Mouse (Mus musculus) neural tube, embryonic 15.5 days (tissue): Measurements from ENCODE around the gene N6amt1. TPM values are rescaled to one million over a fixed set of nuclear protein-coding genes. Genes with fewer than 3 reads are reported as not detected.

Experiments
- ATAC-seq: fragments of 200-750 bp; cut with Nextera tagmentation; 2 replicates; pipeline ENCODE4 v1.8.0; 2017; ENCODE audit warnings: mild to moderate bottlenecking, moderate TSS enrichment, moderate library complexity; ENCODE audit not compliant: low FRiP score
- H3K27ac ChIP-seq: fragments of 300-500 bp; sonication (generic); replicated peaks from 2 replicates; pipeline ENCODE4 v1.5.1; 2015; ENCODE audit warnings: mild to moderate bottlenecking, inconsistent platforms
- H3K27me3 ChIP-seq: fragments of 300-500 bp; sonication (generic); replicated peaks from 2 replicates; pipeline ENCODE4 v1.6.1; 2015; ENCODE audit warnings: inconsistent platforms
- H3K36me3 ChIP-seq: fragments of 300-500 bp; sonication (generic); 2 replicates; pipeline ENCODE4 v1.6.1; 2015; ENCODE audit warnings: inconsistent platforms
- H3K4me1 ChIP-seq: fragments of 300-500 bp; sonication (generic); 2 replicates; pipeline ENCODE4 v1.6.1; 2015; ENCODE audit warnings: inconsistent platforms
- H3K4me2 ChIP-seq: fragments of 300-500 bp; sonication (generic); 2 replicates; pipeline ENCODE4 v1.6.1; 2015; ENCODE audit warnings: inconsistent platforms, mild to moderate bottlenecking, moderate library complexity
- H3K4me3 ChIP-seq: fragments of 300-500 bp; sonication (generic); replicated peaks from 2 replicates; pipeline ENCODE4 v1.5.1; 2015; ENCODE audit warnings: mild to moderate bottlenecking, inconsistent platforms
- H3K9ac ChIP-seq: fragments of 300-500 bp; sonication (generic); replicated peaks from 2 replicates; pipeline ENCODE4 v1.6.1; 2015; ENCODE audit warnings: mild to moderate bottlenecking, inconsistent platforms
- H3K9me3 ChIP-seq: fragments of 300-500 bp; sonication (generic); replicated peaks from 2 replicates; pipeline ENCODE4 v1.6.1; 2016; ENCODE audit warnings: inconsistent platforms
- WGBS: fragments of 180-500 bp; shearing (Covaris S2); methylation state at CpG from one replicate; pipeline ENCODE4 v1.1.7; 2015; ENCODE audit warnings: mixed read lengths; 5-methylcytosine and 5-hydroxymethylcytosine counted together
- polyA plus RNA-seq: library from polyadenylated mRNA; unstranded; fragments of >200 nt; fragmentation: Nextera tagmentation; extraction: Ambion mirVana; gene quantifications from 2 replicates; pipeline ENCODE4 v1.2.1, GENCODE M21; 2015

Gene N6amt1
- 20.6 and 22.5 TPM in 2 replicates for polyA plus RNA-seq

DNA sequence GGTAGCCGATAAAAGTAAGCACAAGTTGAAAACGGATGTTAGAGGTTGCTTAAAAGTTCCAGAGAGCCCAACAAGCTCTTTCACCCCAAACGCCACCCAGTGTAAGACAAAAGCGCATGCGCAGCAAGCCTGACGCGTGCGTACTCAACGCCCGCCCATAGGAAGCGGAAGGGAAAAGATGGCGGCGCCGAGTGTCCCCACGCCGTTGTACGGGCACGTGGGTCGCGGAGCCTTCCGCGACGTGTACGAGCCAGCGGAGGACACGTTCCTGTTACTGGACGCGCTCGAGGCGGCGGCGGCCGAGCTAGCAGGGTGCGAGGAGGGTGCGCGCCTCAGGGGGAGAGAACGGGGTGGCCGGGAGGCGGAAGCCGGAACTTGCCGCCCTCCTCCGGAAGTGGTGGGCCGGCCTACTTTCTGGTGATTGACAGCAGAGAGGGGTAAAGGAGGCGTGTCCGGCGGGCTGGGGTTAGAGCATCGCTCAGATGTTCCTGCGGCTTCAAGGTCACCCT lies at the start of gene N6amt1:
N6amt1 (plus strand) TSS at position 111 of the 509 bp plus-strand sequence.
- peak within 1 kb of the TSS; percentile 62 for H3K4me2 ChIP-seq
- H3K9me3 ChIP-seq = no peaks in the 10 kb centered on the region
- ATAC-seq = peak; percentile 98
- peak within 1 kb of the TSS; percentile 97 for H3K27ac ChIP-seq
- under 1% methylated on average over 48 of the region's 48 CpGs for WGBS
- peaks cover 15% of the 10 kb centered on the region for H3K36me3 ChIP-seq
- peak within 1 kb of the TSS; percentile 89 for H3K4me3 ChIP-seq
- peaks cover 8% of the 10 kb centered on the region for H3K4me1 ChIP-seq
- H3K9ac ChIP-seq = peak within 1 kb of the TSS; percentile 68
- peaks cover 2% of the 10 kb centered on the region; the same call in 1 of the 2 replicates for H3K27me3 ChIP-seq

DNA sequence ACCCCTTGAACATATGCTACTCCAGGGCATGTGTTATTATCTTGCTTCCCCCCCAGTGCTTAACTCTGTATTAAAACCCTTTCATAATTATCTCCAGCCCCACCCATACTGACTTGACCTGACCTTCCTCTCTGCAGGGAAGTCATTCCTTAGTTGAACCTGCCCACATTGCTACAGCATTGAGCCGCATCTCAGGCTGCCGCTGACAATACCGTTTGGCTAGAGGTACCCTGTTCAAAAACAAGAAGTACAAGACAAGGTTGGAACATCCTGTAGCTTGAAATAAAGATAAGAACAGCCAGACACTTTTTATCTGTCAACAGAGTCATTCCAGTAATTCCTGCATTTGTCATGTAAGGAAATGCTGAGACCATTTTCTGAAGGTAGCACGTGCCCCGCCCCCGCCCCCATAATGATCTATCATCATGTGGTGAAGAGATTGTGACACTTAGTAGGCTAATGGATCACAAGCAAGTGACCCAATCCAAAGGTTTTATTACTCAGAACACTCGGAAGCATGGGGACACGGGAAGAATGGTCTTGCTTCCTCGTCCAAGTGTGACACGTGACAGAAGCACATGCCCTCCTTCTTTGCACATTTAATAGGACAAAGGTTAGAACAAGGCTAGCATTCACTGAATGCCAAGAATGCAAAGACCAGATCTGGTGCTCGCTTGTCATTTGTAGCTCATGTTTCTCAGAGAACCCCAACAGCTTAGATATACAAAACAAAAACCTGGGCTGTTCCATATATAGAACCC lies 48.6 kb upstream of the N6amt1 start:
- H3K4me1 ChIP-seq = no peaks in the 10 kb centered on the region
- no peak overlapping the region for H3K9ac ChIP-seq
- H3K4me3 ChIP-seq = no peak overlapping the region
- no peak overlapping the region for H3K4me2 ChIP-seq
- 84% methylated on average over 11 of the region's 11 CpGs for WGBS
- no peaks in the 10 kb centered on the region for H3K9me3 ChIP-seq
- no peak overlapping the region for H3K27ac ChIP-seq
- ATAC-seq = no peak
- no peaks in the 10 kb centered on the region for H3K27me3 ChIP-seq
- H3K36me3 ChIP-seq = no peaks in the 10 kb centered on the region

DNA sequence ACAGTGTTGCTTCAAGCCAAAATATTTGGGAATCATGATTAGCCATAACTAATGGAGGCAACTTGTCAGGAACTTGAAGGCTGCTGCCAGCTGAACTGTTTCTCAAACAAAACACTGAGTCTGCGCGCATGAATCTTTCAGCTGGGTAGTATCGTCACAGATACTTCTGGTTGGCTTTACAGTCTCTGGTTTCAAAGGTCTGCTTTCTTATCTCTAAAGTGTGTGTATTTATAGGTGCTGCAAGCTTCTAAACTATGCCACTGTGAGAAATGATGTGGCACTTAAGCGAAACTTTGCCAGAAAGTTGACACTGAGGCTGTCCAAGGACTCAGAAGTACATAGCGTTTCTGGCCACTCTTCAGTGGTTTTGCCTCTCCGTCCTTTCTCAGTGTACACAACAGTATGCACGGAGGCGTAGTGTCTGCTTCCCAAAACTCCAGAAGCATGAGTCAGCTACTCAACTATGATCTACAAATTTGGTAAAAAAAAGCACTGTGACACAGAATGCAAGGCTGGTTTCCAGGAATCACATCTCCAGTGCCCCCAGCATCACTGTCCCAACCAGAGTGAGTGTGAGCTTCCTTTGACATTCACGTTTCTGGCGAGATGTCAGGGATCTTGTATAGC lies 46.8 kb upstream of the N6amt1 start:
- Histone ChIP-seq H3K9me3 (no peaks in the 10 kb centered on the region), H3K9ac (no peak overlapping the region), H3K27ac (no peak overlapping the region), H3K4me2 (no peak overlapping the region), H3K4me3 (no peak overlapping the region), H3K27me3 (no peaks in the 10 kb centered on the region), H3K4me1 (no peaks in the 10 kb centered on the region), H3K36me3 (no peaks in the 10 kb centered on the region)
- no peak for ATAC-seq
- WGBS = 85% methylated on average over 10 of the region's 10 CpGs

DNA sequence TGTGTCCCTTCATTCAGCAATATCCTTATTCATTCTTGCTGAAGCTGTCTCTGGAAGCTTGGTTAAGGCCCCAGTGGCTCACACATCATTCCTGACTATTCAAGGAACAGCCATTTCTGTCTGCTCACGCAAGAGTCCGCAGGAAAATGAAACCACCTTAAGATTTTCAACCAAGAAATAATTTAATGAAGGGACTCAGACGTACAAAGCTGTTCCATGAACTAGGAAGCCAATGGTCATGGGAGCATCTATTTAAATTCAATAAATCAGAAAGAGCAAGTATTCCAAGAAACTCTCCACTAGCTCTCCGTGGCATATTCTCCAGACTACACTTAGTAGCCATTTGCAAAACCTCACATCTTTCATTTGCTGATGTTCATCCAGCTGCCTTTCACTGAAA lies 43.3 kb upstream of the N6amt1 start:
- H3K27me3 ChIP-seq = no peaks in the 10 kb centered on the region
- WGBS = 91% methylated on average over 4 of the region's 4 CpGs
- no peak overlapping the region for H3K4me3 ChIP-seq
- H3K4me2 ChIP-seq = no peak overlapping the region
- no peaks in the 10 kb centered on the region for H3K9me3 ChIP-seq
- H3K4me1 ChIP-seq = no peaks in the 10 kb centered on the region
- H3K36me3 ChIP-seq = no peaks in the 10 kb centered on the region
- H3K9ac ChIP-seq = no peak overlapping the region
- no peak overlapping the region for H3K27ac ChIP-seq
- no peak for ATAC-seq

DNA sequence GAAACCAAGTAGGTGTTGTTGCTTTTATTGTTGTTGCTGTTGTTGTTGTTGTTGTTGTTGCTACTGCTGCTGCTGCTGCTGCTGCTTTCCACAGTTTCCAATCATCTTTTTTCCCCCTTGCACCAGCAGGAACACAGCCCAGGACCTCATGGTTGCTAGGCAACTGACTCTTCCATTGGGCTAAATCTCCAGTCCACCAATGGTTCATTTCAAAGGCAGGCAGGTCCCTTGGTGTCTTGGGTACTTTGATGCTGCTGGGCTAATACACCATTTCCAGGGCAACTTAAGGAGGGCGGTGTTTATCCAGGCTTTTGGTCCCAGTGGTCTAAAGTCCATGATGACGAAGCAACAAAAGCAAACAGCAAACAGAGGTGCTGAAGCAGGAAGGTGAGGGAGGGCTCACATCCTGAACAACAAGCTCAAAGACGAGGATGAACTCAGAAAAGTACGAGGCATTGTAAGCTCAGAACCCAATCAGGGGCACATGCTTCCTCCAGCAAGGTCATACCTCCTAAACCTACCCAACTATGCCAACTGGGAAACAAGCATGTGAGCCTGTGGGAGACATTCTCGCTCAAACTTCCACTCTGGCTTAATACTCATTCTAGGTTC lies 35.7 kb upstream of the N6amt1 start:
- Histone ChIP-seq H3K36me3 (no peaks in the 10 kb centered on the region), H3K27ac (no peak overlapping the region), H3K4me1 (peaks cover 14% of the 10 kb centered on the region; the same call in 1 of the 2 replicates), H3K4me2 (no peak overlapping the region), H3K4me3 (no peak overlapping the region), H3K9me3 (no peaks in the 10 kb centered on the region), H3K27me3 (no peaks in the 10 kb centered on the region), H3K9ac (no peak overlapping the region)
- no peak for ATAC-seq
- 51% methylated on average over 5 of the region's 5 CpGs for WGBS

DNA sequence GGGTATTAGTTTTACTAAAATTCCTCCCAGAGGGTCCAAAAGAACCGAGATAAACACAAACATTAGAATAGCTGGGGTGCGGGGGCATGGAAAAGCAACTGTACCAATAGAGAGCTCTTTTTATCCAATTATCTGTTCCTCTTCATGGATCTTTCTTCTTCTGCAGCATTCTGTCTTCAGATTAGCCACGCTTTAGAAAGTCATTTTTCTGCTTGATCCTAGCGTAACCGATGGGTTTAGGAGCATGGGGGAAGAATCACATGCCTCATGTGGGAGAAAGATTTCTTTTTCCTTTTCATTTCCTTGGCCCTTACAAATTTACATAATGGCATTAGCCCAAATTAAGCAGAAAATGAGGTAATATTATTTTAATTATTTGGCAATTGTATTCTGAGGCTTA lies 35.0 kb upstream of the N6amt1 start:
- Histone ChIP-seq H3K9ac (no peak overlapping the region), H3K4me1 (peaks cover 14% of the 10 kb centered on the region; the same call in 1 of the 2 replicates), H3K4me2 (no peak overlapping the region), H3K27me3 (no peaks in the 10 kb centered on the region), H3K4me3 (no peak overlapping the region), H3K27ac (0 out of 2 replicates have a peak overlapping the region, but pooled peaks have one; percentile 42), H3K36me3 (no peaks in the 10 kb centered on the region), H3K9me3 (no peaks in the 10 kb centered on the region)
- WGBS = 26% methylated on average over 5 of the region's 5 CpGs
- peak; percentile 22; the same call in 1 of the 2 replicates for ATAC-seq

DNA sequence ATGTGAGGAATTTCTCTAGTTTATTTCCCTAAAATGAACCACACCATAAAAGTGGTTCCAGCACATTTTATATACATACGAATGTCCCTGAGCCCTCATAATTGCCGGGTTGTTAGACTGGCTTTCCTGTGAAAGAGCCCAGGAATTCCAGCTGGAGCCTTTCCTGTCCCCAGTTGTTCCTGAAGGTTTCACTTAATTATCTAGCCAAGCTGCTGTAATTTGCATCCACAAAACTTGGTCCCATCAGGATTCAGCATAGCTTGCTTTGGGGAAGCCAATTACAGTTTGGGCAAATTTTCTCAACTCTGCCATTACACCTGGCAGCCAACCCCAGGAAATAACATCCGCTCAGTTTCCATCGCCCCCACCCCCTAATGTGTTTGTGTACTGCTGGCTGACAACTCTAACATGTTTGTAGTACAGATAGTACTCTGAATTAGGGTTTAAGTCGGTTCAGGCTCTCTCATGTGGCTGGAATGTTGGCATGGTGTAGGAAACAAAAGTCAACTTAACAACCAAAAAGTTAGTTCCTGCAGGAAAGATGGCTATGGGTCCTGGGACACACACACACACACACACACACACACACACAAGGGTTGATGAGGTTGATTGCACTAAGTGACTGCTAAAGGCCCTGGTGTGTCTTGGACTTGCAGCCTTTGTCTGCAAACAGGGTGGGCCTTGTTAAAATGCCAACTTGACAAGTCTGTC lies 34.3 kb upstream of the N6amt1 start:
- H3K9ac ChIP-seq = no peak overlapping the region
- no peak overlapping the region for H3K4me2 ChIP-seq
- WGBS = 33% methylated on average over 5 of the region's 5 CpGs
- peaks cover 14% of the 10 kb centered on the region; the same call in 1 of the 2 replicates for H3K4me1 ChIP-seq
- H3K4me3 ChIP-seq = no peak overlapping the region
- H3K9me3 ChIP-seq = no peaks in the 10 kb centered on the region
- peak overlapping the region; percentile 23; the same call in 1 of the 2 replicates for H3K27ac ChIP-seq
- peak; percentile 70 for ATAC-seq
- H3K36me3 ChIP-seq = no peaks in the 10 kb centered on the region
- H3K27me3 ChIP-seq = no peaks in the 10 kb centered on the region

DNA sequence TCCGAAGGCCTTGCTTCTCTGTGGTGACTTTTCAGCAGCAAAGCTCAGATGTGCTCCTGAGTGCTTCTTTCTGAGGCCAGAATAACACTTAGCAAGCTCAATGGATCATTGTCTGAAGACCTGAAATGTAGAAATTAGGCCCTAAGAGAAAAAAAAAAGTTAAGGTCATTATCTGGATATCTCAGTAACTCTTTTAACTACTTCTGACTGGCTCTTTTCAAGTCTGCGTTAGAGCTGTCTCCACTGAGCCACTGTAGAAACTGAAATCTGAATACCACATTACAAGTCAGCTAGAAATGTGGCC lies 33.8 kb upstream of the N6amt1 start:
- peaks cover 14% of the 10 kb centered on the region; the same call in 1 of the 2 replicates for H3K4me1 ChIP-seq
- 25% methylated on average over 2 of the region's 2 CpGs for WGBS
- H3K36me3 ChIP-seq = no peaks in the 10 kb centered on the region

DNA sequence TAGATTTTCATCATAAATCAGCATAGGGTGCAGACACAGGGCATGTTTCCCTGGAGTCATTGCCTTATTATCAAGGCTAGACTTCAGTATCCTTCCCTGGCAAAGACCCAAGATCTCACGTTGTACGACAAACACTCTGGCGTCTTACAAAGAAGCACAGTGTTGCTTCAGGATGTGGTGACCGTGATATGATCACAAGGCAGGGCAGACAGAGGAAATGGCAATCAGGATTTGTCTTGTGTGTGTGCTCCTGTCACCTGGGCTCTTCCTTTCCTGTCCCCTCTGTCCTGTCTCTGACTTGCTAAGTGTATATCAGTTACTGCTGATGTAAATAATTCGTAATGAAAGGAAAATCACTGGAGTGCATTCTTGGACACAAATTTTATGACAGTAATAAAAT lies 29.4 kb upstream of the N6amt1 start:
- WGBS = 46% methylated on average over 5 of the region's 5 CpGs
- no peak overlapping the region for H3K4me3 ChIP-seq
- peaks cover 6% of the 10 kb centered on the region; the same call in 1 of the 2 replicates for H3K4me1 ChIP-seq
- peak; percentile 55; the same call in 1 of the 2 replicates for ATAC-seq
- H3K36me3 ChIP-seq = no peaks in the 10 kb centered on the region
- no peaks in the 10 kb centered on the region for H3K27me3 ChIP-seq
- no peak overlapping the region for H3K9ac ChIP-seq
- no peaks in the 10 kb centered on the region for H3K9me3 ChIP-seq
- no peak overlapping the region for H3K27ac ChIP-seq
- no peak overlapping the region for H3K4me2 ChIP-seq

More for the DNA sequence above, 33.8 kb upstream of the N6amt1 start:
- ATAC-seq = no peak
- Histone ChIP-seq H3K27me3 (no peaks in the 10 kb centered on the region), H3K4me3 (no peak overlapping the region), H3K9me3 (no peaks in the 10 kb centered on the region), H3K27ac (peak overlapping the region; percentile 23; the same call in 1 of the 2 replicates), H3K9ac (no peak overlapping the region), H3K4me2 (no peak overlapping the region)

DNA sequence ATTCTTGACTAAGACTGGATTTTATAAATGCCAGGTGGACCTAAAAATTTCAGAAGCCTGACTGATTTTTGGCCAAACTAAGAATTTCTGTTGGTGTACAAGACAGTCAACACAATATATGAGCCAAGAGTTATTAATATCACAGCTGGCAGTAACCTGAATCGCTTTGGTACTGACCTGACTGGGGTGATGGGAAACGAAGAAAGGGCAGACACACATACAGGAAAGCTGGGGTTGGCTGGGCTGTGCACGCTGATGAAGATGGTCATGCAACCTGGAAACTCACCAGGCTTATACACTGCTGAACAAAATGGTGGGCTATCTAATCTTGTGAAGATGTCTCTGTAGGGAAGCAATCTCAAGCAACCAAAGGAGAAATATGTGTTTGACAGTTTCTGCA lies 24.0 kb upstream of the N6amt1 start:
- H3K27me3 ChIP-seq = no peaks in the 10 kb centered on the region
- no peaks in the 10 kb centered on the region for H3K4me1 ChIP-seq
- no peaks in the 10 kb centered on the region for H3K36me3 ChIP-seq
- no peaks in the 10 kb centered on the region for H3K9me3 ChIP-seq
- no peak for ATAC-seq
- no peak overlapping the region for H3K27ac ChIP-seq
- no peak overlapping the region for H3K4me2 ChIP-seq
- no peak overlapping the region for H3K9ac ChIP-seq
- H3K4me3 ChIP-seq = no peak overlapping the region
- 92% methylated on average over 3 of the region's 3 CpGs for WGBS

DNA sequence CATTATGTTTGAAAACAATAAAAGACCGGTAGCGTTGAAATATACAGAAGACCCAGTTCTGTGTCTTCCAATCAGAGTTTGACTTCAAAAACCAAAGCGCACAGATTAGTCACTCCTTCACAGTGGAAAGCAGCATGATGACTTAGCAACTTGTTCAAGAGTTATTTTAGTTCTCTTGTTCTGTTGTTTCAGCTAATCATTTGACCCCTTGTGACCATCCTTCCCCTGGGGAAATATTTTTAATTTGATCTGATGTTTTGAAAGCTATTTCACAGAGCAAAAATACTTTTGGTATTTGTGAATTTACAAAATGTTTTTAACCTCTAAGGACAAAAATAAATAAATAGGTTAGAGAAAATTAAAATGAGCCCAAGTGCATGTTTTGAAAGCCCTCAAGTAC lies 19.2 kb upstream of the N6amt1 start:
- WGBS = 96% methylated on average over 3 of the region's 3 CpGs
- no peaks in the 10 kb centered on the region for H3K27me3 ChIP-seq
- H3K27ac ChIP-seq = no peak overlapping the region
- H3K9me3 ChIP-seq = no peaks in the 10 kb centered on the region
- H3K4me3 ChIP-seq = no peak overlapping the region
- no peak overlapping the region for H3K9ac ChIP-seq
- no peaks in the 10 kb centered on the region for H3K36me3 ChIP-seq
- no peaks in the 10 kb centered on the region for H3K4me1 ChIP-seq
- ATAC-seq = no peak
- H3K4me2 ChIP-seq = no peak overlapping the region
